Mouse (Mus musculus) adrenal gland, postnatal 10 days (tissue): ENCODE measurements around the gene Spty2d1. TPM values are rescaled to one million over a fixed set of nuclear protein-coding genes. Genes with fewer than 3 reads are reported as not detected.

ENCODE experiments used
- DNase-seq: peaks from one replicate; pipeline ENCODE4 v3.0.0; 2021; ENCODE audit warnings: mixed read lengths
- total RNA-seq, 2 experiments: library from RNA; stranded (reverse); gene quantifications; 2 replicates each; pipeline ENCODE4 v1.2.3; 2021

Spty2d1 gene
- total RNA-seq, 2 experiments from 2014 or later = 14.4 to 19.3 TPM

GRCm38 (mm10) chr7:47022482-47022881 lies 14.3 kb upstream of the Spty2d1 start:
- DNase-seq = no peak

GRCm38 (mm10) chr7:47020956-47021355 lies 12.7 kb upstream of the Spty2d1 start:
- DNase-seq = no peak

- DNase-seq = no peak
Measured at GRCm38 (mm10) chr7:47019641-47020040, 11.4 kb upstream of the Spty2d1 start.

DNA sequence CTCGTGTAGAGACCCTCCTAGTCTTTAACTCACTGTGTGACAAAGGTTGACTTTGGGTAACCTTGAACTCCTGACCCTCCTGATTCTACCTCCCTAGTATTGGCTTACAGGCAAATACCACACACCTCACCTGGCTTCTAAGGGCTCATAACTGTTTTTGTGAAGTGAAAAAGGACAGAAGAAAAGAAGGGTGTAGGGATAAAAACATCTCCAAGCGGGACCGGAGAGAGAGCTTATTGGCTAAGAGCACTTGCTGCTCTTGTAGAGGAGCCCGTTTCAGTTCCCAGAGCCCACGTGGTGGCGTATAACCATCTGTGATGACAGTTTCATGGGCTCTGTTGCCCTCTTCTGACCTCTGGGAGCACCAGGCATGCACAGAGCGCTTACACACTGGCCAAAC lies 8.9 kb upstream of the Spty2d1 start:
- DNase-seq = no peak

GRCm38 (mm10) chr7:47016602-47017001 lies 8.4 kb upstream of the Spty2d1 start:
- DNase-seq = no peak

GRCm38 (mm10) chr7:47015390-47016065 lies 7.3 kb upstream of the Spty2d1 start:
- peak; percentile 91 for DNase-seq

DNA sequence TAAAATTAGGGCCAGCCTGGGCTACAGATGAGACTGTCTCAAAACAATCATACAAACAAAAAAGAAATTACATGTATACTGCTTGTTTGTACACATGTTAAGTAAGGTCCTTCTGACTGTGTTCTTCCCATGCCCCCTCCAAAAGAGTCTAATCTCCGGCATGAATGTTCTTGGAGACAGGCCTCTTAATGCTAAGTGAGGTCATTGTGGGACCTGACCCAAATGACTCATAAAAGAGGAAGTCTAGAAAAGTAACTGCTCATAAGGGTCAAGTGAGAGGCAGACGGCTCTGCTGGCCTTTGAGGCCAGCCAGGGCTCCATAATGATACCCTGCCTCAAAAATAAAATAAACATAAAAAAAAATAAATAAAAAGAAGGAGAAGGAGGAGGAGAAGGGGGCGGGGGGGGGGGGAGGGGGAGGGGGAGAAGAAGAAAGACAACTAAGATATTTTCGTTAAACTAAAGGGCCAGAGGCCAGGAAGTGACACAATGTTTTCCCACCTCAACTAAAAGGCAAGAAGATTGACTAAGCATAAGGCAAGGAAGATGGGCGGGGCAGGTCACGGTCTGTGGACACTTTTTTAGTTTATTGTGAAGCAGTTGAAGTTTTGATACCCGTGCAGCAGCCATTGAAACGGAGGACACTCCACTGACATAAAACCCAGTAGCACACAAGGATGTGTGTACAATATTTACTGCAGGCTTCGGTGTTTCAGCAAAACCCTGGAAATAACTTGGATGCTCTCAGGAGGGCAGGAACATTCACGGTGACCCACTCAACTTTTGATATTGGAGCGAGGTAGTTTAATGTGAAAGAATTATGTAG lies 6.6 kb upstream of the Spty2d1 start:
- DNase-seq = peak; percentile 46

GRCm38 (mm10) chr7:47013131-47013767 lies 5.0 kb upstream of the Spty2d1 start:
- DNase-seq = no peak

DNA sequence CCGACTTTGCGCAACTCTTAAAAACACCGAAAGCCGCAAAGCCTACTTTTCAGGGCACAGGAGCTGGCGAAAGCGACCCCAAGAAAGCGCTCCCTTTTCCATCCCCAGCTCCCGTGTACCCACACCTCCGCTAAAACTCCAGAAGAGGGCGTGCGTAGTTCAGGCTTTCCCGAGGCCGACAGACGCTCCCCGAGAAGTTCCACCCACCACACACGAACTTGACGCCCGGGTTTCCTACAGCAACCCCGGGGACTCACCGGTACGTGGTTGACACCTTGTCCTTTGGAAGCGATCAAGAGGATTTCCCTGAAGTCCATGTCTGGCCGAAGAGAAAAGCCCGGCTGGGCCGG lies 418 bp downstream of the Spty2d1 start:
- DNase-seq = no peak

DNA sequence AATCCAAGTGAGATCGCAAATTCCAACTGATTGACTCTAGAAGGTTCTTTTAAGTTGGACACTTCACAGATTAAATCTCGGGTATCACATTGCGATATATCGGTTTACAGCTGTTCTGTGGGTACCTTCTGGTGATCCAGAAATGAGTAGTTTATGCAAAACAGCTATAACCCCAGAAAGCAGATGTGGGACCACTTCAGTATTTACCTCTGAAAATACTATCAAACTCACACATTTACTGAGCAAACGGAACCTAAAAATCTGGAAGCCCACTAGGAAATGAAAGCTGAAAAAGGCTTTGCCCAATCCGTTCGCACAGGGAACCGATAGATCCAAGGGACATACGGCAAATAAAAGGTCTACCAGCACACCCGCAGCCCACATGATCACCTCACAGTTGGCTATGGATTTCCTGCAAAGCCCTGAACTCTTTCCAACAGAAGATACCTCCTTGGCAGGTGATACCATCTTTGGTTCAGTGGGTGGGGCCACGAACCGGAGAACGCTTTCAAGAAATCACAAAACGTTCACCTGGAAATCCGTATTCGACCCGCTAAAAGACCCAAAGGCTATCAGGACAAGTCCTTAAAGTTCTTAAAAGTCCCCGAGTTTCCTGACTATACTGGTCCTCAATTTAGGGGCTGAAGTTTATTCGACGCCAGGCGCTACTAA lies 966 bp downstream of the Spty2d1 start:
- DNase-seq = no peak

DNA sequence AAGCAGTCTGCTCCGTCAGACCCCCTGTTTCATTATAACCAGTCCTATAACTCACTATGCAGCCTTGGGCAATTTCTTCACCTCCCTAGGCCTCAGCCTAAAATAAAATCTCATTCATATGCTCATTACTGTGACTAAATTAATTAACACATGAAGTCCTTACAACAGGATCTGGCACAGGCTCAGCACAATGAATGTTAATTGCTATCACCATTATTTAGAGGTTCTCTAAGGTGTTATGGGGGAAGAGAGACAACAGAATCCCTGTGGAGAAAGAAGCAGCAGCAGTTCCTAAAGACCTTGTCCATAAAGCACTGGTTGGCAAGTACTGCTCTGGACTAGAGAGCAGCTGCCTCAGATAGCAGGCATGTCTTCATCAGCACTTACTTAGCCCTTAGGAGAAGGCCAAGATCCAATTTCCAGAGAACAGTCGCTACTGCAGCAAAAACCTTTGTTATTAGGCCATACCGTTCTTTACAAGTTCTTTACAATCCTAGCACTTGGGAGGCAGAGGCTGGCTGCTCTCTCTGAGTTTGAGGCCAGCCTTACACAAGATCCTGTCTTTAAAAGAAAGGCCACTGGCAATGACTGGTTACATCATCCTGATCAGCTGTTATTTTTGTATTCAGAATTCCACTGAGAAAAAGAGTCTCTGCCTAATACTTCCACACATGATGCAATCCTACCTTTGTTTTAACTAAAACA lies 4.6 kb downstream of the Spty2d1 start:
- DNase-seq = no peak

DNA sequence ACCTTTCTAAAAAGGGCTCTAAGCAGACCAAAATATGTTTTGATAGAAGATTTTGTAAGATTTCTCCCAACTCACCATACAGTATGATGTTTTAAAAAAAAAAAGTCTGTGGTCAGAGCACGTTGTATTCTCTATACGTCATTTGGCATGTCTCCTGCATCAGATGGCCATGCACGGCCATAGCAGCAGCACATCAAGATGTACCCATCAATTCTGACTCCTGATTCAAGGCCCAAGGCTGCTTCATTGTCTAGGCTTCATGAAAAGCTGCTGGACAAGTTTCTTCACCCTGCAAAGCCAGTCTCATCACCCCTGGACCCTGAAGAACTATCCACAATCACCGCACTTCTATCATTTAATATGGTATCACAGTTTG lies 6.3 kb downstream of the Spty2d1 start:
- no peak for DNase-seq

- no peak for DNase-seq
Measured at GRCm38 (mm10) chr7:47001125-47001899, 6.9 kb downstream of the Spty2d1 start.

DNA sequence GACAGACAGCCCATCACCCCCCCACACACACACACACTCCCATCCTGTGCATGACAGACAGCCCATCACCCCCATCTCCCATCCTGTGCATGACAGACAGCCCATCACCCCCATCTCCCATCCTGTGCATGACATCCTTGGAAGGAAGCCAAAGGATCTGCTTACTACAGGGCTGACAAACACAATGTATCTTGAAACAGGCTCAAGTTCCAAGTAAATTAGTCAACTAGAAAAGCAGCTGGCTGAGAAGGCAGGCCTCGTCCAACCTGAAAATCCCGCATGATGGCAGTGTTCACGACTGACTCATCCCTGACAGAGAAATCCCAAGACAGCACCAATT lies 7.6 kb downstream of the Spty2d1 start:
- no peak for DNase-seq

DNA sequence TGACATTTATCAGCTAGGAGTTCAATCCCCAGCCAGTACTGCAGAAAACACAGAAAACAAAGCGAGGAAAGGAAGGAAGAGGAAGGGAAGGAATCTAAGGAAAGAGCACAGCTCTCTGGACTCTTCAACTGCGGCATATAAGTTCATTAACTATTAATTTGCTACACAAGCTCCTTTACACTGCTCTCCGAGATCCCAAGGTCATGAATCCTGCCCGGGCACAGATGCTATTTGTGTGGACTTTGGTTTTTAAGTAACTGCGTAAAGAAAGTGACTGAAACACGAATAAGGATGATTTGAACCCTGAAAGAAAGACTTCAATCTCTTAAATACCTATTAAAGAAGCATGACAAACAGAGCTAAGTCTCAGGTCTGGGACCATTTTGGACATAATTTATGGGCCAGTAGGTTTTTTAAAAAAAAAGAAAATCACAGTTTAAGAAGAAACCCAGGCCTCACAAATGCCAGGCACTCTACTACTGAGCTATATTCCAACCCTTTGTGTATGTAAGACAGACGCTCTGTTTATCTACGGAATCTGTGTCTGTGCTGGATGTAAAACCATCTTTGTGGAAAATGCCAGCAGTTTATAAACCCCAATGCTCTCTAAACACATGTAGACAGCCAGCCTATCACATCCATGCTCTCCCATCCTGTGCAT lies 8.1 kb downstream of the Spty2d1 start:
- DNase-seq = no peak

- DNase-seq = no peak
Measured at GRCm38 (mm10) chr7:46998942-46999341, 9.3 kb downstream of the Spty2d1 start.

GRCm38 (mm10) chr7:46997644-46998395 lies 10.4 kb downstream of the Spty2d1 start:
- DNase-seq = peak; percentile 42

DNA sequence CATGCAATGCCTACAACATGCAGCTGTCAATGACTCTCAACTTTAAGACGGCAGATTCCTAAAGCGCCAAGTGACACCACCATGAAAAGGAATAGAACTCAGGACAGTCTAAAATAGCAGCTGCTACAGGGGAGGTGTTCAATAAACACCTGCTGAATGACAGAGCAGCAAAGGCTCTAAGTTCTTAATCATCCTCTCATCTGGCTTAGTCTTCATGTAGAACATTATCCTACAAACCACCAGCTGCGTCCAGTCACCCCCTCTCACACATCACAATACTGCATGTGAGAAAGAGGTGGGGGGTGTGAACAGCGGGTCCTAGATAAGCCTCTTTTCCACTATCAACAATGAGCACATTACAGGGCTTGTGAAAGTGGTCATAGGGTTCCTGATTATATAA lies 11.2 kb downstream of the Spty2d1 start:
- no peak for DNase-seq

- no peak for DNase-seq
Measured at GRCm38 (mm10) chr7:46995558-46995957, 12.7 kb downstream of the Spty2d1 start.

DNA sequence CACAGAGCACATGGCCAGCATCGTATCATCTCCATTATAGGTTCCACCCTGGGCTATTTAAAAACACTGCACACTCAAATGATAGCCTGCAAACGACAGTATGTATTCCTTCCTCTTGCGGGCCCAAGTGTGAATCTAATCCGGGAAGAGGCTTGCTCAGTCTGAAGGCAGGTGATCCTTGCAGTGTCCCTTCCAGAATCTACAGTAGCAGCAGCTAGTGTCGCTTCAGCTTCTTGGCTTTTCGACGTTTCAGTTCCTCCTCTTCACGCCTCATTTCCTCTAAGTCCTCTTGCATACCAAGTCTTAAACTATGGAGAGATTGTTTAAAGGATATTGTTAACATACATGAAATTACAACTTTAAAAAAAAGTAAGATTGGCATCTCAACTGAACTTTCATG lies 15.1 kb downstream of the Spty2d1 start:
- DNase-seq = no peak
